Mouse (Mus musculus) limb, embryonic 11.5 days (tissue): ENCODE measurements at regions not wholly inside any gene's neighbourhood (a gene's known extent, or its start where the extent isn't known, plus 50 kb on each side); places are given as distances from the start of the nearest gene placed in this dataset.
"Not testable (repeated sequence)": the region's sequence is repeated elsewhere in the genome, so short reads cannot be mapped to it uniquely, and the experiment has no call there.

Source experiments
- ATAC-seq: fragments of 200-750 bp; cut with Nextera tagmentation; 2 replicates; pipeline ENCODE4 v1.8.0; 2017; ENCODE audit warnings: low read depth; ENCODE audit not compliant: insufficient number of reproducible peaks, low FRiP score, low TSS enrichment
- DNase-seq: peaks from one replicate; pipeline ENCODE4 v3.0.0-alpha.2; 2015; ENCODE audit warnings: low spot score
- H3K27ac ChIP-seq: fragments of 300-500 bp; sonication (generic); replicated peaks from 2 replicates; pipeline ENCODE4 v1.5.1; 2014; ENCODE audit warnings: low read depth, mild to moderate bottlenecking, low read length
- H3K27me3 ChIP-seq: fragments of 300-500 bp; sonication (generic); 2 replicates; pipeline ENCODE4 v1.6.1; 2014; ENCODE audit warnings: mild to moderate bottlenecking, low read length, mixed read lengths; ENCODE audit not compliant: control insufficient read depth, insufficient read depth
- H3K36me3 ChIP-seq: fragments of 300-500 bp; sonication (generic); 2 replicates; pipeline ENCODE4 v1.6.1; 2014; ENCODE audit warnings: mild to moderate bottlenecking, low read length, moderate library complexity, mixed read lengths; ENCODE audit not compliant: control insufficient read depth, insufficient read depth
- H3K4me1 ChIP-seq: fragments of 300-500 bp; sonication (generic); 2 replicates; pipeline ENCODE4 v1.6.1; 2014; ENCODE audit warnings: low read length, mixed read lengths; ENCODE audit not compliant: control insufficient read depth, insufficient read depth
- H3K4me2 ChIP-seq: fragments of 300-500 bp; sonication (generic); 2 replicates; pipeline ENCODE4 v1.6.1; 2014; ENCODE audit warnings: low read depth, mild to moderate bottlenecking, moderate library complexity; ENCODE audit not compliant: severe bottlenecking
- H3K4me3 ChIP-seq: fragments of 300-500 bp; sonication (generic); 2 replicates; pipeline ENCODE4 v1.5.1; 2014; ENCODE audit warnings: low read depth, low read length
- H3K9ac ChIP-seq: fragments of 300-500 bp; sonication (generic); 2 replicates; pipeline ENCODE4 v1.6.1; 2014; ENCODE audit warnings: mild to moderate bottlenecking, low read length
- H3K9me3 ChIP-seq: fragments of 300-500 bp; sonication (generic); 2 replicates; pipeline ENCODE4 v1.6.1; 2016; ENCODE audit warnings: low read length; ENCODE audit not compliant: control insufficient read depth
- WGBS: fragments of 180-500 bp; shearing (Covaris S2); extraction: QIAGEN DNeasy Blood & Tissue Kit; methylation state at CpG from one replicate; pipeline ENCODE4 v1.1.7; 2014; 5-methylcytosine and 5-hydroxymethylcytosine counted together

- H3K4me1 ChIP-seq, ATAC-seq, H3K9ac ChIP-seq, H3K36me3 ChIP-seq, H3K27ac ChIP-seq, H3K4me3 ChIP-seq, H3K27me3 ChIP-seq, DNase-seq, H3K9me3 ChIP-seq, H3K4me2 ChIP-seq: not testable (repeated sequence)
- WGBS: no CpG with 5 or more reads among the region's 2 CpGs
Measured at GRCm38 (mm10) chr14:52855339-52855738, 359.8 kb upstream of the Olfr1507 start.

GRCm38 (mm10) chr14:52853598-52853997 is 358.0 kb upstream of the Olfr1507 start:
- not testable (repeated sequence) for H3K27me3 ChIP-seq, H3K4me2 ChIP-seq, H3K36me3 ChIP-seq, H3K27ac ChIP-seq, H3K9me3 ChIP-seq, ATAC-seq, H3K4me3 ChIP-seq, H3K4me1 ChIP-seq, DNase-seq, H3K9ac ChIP-seq

- WGBS: no CpG with 5 or more reads among the region's 2 CpGs
- H3K4me3 ChIP-seq, H3K9ac ChIP-seq, H3K27ac ChIP-seq, ATAC-seq, H3K4me2 ChIP-seq, H3K27me3 ChIP-seq, H3K36me3 ChIP-seq, H3K4me1 ChIP-seq, DNase-seq, H3K9me3 ChIP-seq: not testable (repeated sequence)
Measured at GRCm38 (mm10) chr14:52847970-52848369, 352.4 kb upstream of the Olfr1507 start.

GRCm38 (mm10) chr14:52824005-52824404 is 328.5 kb upstream of the Olfr1507 start:
- not testable (repeated sequence) for DNase-seq, H3K27ac ChIP-seq, H3K36me3 ChIP-seq, H3K4me2 ChIP-seq, H3K9ac ChIP-seq, H3K4me1 ChIP-seq, H3K4me3 ChIP-seq, ATAC-seq, H3K9me3 ChIP-seq, H3K27me3 ChIP-seq
- WGBS: no CpG with 5 or more reads among the region's 1 CpGs

GRCm38 (mm10) chr14:52821617-52822016 is 326.1 kb upstream of the Olfr1507 start:
- not testable (repeated sequence) for H3K4me3 ChIP-seq, H3K27ac ChIP-seq, DNase-seq, H3K36me3 ChIP-seq, H3K9me3 ChIP-seq, H3K4me2 ChIP-seq, H3K4me1 ChIP-seq, ATAC-seq, H3K9ac ChIP-seq, H3K27me3 ChIP-seq
- WGBS: no CpG with 5 or more reads among the region's 4 CpGs

- 100% methylated on average over 2 of the region's 5 CpGs for WGBS
- H3K27ac ChIP-seq, DNase-seq, H3K4me2 ChIP-seq, H3K9me3 ChIP-seq, H3K9ac ChIP-seq, H3K4me3 ChIP-seq, H3K27me3 ChIP-seq, H3K36me3 ChIP-seq, ATAC-seq, H3K4me1 ChIP-seq: not testable (repeated sequence)
Measured at GRCm38 (mm10) chr14:52811128-52811415, 315.5 kb upstream of the Olfr1507 start.

- not testable (repeated sequence) for H3K27ac ChIP-seq, H3K4me3 ChIP-seq, ATAC-seq, DNase-seq, H3K4me1 ChIP-seq, H3K27me3 ChIP-seq, H3K36me3 ChIP-seq, H3K4me2 ChIP-seq, H3K9me3 ChIP-seq, H3K9ac ChIP-seq
- WGBS: 70% methylated on average over 8 of the region's 8 CpGs
Measured at GRCm38 (mm10) chr14:52810275-52811127, 315.0 kb upstream of the Olfr1507 start.

- not testable (repeated sequence) for H3K4me2 ChIP-seq, H3K4me1 ChIP-seq, H3K36me3 ChIP-seq, H3K27me3 ChIP-seq, H3K9ac ChIP-seq, ATAC-seq, DNase-seq, H3K27ac ChIP-seq, H3K9me3 ChIP-seq, H3K4me3 ChIP-seq
- 88% methylated on average over 2 of the region's 2 CpGs for WGBS
Measured at GRCm38 (mm10) chr14:52801705-52802104, 306.2 kb upstream of the Olfr1507 start.

GRCm38 (mm10) chr14:52792600-52792999 is 297.1 kb upstream of the Olfr1507 start:
- not testable (repeated sequence) for DNase-seq, ATAC-seq, H3K9ac ChIP-seq, H3K27me3 ChIP-seq, H3K4me1 ChIP-seq, H3K4me2 ChIP-seq, H3K36me3 ChIP-seq, H3K27ac ChIP-seq, H3K4me3 ChIP-seq, H3K9me3 ChIP-seq
- WGBS: 92% methylated on average over 5 of the region's 9 CpGs
